Mouse (Mus musculus) left cerebral cortex, adult 2 months (tissue): ENCODE measurements at regions not wholly inside any gene's neighbourhood (a gene's known extent, or its start where the extent isn't known, plus 50 kb on each side); places are given as distances from the start of the nearest gene placed in this dataset.

Experiments
- DNase-seq, 2 experiments: peaks; one replicate each; pipeline ENCODE4 v3.0.0; 2021 to 2022; ENCODE audit warnings: low spot score in 2 of 2, mixed read lengths in 1 of 2; ENCODE audit errors: extremely low spot score in 1 of 2
- H3K27ac ChIP-seq: fragments of 200-600 bp; 2 replicates; pipeline ENCODE4 v1.8.1; 2022
- H3K4me3 ChIP-seq: fragments of 200-600 bp; 2 replicates; pipeline ENCODE4 v1.8.1; 2022
- CTCF ChIP-seq: fragments of 200-600 bp; IDR thresholded peaks from 2 replicates; pipeline ENCODE4 v1.8.1; 2022; ENCODE audit warnings: antibody characterized with exemption, mild to moderate bottlenecking, moderate library complexity
- intact Hi-C: fragments of 180-260 bp; cut with DNase I; formaldehyde crosslinking; loops from one replicate; pipeline ENCODE4 v1.15.1; 2025

DNA sequence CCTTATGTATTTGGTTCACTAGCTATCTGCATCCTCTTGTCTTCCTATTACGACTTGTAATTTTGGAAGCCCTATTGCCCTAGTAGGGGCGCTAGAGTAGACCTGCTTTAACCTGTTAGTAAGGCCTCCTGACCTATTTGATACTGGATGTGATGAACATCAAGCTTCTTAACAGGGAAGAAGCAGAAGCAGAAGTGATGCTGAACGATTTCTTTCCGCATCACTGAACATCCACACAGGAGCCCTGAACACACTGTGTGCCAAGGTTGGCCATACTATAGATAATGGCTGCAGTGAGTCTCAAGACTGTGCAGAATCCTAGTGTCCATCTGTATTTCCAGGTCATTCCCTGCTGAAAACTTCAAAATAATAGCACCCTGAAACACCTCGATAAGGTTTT lies 151.0 kb downstream of the Gm9733 start:
- Histone ChIP-seq H3K4me3 (no peak overlapping the region), H3K27ac (no peak overlapping the region)
- TF ChIP-seq CTCF: no peak
- no peak for DNase-seq
- intact Hi-C loops: no loop called here

DNA sequence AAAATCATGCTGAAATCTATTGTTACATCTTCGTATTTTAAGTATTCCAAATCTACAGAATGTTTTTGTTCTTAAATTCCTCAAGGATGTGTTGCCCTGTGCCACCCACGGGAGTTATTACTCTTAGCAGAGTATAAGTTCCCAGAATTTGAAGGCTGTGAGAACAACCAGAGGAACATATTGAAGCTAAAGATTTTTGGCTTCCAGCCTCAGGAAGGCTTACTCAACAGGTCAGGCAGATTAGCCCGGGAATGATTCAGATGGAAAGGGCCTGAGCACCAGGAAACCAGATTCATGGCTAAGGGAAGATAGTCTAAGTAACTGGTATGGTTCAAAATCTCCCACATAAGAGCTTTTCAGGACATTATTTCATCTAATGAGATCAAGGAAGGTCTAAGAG lies 145.4 kb downstream of the Gm9733 start:
- Histone ChIP-seq H3K4me3 (no peak overlapping the region), H3K27ac (no peak overlapping the region)
- no peak for DNase-seq
- intact Hi-C loops: no loop called here
- no peak for TF ChIP-seq CTCF

DNA sequence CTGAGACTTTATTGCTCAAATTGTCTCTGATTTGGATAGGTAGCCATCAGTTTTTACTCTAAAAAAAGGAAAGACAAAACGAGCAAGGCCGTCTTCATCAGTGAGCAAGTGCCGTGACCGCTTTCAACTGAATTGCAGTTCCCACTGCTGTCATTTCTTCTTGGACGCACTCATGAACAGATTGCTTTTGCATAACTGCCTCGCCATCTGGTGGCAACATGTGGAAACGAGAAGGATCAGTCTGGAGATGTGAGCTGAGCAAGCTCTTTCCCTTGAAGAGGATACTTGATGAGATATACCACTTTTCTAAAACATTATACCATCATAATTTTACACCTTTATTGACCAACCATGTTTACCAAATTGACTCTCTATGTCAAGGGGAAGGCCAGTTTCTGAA lies 137.7 kb downstream of the Gm9733 start:
- intact Hi-C loops: loop anchor here (1.0 to 2.0 kb wide), 2 partner anchors 320 to 516 kb away; no protein-coding TSS in a partner anchor
- Histone ChIP-seq H3K4me3 (no peak overlapping the region), H3K27ac (no peak overlapping the region)
- peak; percentile 71 to 78 for DNase-seq
- TF ChIP-seq CTCF: peak; percentile 82

DNA sequence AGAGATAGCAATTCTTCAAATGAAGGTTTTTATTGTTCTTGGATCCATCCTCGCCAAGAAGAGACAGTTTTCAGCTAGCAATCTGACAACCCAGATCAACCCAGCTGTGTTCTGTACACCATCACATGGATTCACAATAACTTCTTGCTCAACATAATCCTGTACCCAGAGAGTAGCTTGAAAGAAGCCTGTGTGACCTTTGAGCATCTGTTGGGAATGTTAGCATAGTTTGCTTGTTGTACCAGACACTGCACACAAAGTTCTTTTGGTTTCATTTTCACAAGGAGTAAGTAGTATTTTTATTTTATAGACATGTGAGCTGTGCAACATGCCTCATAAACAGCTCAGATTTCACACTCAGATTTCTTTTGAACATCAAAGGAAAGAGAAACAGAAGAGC lies 136.0 kb downstream of the Gm9733 start:
- no peak for TF ChIP-seq CTCF
- Histone ChIP-seq H3K4me3 (no peak overlapping the region), H3K27ac (no peak overlapping the region)
- intact Hi-C loops: loop anchor here (5.0 kb wide), 1 partner anchor 46 kb away; no protein-coding TSS in a partner anchor
- no peak for DNase-seq

DNA sequence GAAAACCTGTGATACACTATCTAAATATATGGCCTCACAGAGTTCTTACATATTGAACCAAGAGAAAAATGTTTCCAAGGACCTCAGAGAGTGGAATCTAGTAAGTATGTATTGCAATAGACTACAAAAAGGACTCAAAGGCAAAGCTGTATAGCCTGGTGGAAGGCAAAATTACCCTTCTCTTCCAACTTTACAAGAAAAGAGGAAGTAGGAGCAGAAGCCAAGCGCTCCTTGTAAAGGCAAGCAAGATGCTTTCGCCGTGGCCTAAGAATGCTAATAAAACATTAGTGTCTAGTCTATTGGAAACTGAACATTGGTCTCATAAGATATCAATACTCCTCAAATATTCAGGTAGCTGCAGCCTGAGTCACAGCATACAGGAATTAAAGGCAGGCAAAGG lies 134.0 kb downstream of the Gm9733 start:
- TF ChIP-seq CTCF: no peak
- H3K4me3 ChIP-seq: no peak overlapping the region
- DNase-seq: no peak
- no peak overlapping the region for H3K27ac ChIP-seq
- intact Hi-C loops: loop anchor here (5.0 kb wide), 1 partner anchor 44 kb away; no protein-coding TSS in a partner anchor

DNA sequence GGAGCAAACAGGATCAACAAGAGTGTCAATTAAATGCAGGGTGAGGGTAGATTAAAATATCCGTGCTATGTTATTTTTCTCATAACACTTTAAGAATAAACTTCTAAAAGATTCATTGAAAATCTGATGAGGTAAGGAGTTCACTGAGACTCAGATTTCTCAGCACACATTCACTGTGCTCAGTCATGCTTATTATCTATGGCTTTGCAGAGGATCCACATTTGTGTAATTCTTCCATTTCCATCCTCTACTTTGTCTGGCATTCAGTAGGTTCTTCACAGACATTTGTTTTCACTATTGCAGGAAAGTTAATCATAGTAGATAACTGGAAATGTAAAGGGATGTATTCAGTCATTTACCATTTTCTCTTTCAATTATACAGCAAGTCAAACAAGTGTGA lies 131.8 kb downstream of the Gm9733 start:
- intact Hi-C loops: no loop called here

DNA sequence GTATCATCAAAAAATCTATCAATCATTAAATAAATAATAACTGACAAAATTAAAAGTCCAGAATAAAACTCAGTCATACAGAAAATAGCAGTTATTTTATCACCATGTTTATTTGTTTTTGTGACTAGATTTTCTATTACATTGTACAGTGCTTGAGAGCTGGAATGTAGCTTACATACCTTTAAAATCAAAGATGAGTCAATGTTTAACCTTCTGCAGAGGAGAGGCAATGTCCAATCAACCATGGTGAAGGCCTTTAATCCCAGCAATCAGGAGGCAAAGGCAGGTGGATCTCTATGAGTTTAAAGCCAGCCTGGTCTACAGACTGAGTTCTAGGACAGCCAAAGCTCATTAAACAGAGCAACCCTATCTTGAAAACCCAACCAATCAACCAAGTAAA lies 131.1 kb downstream of the Gm9733 start:
- no peak overlapping the region for H3K4me3 ChIP-seq
- no peak for DNase-seq
- intact Hi-C loops: no loop called here
- no peak overlapping the region for H3K27ac ChIP-seq
- TF ChIP-seq CTCF: no peak

More for the DNA sequence above, 131.8 kb downstream of the Gm9733 start:
- no peak for TF ChIP-seq CTCF
- Histone ChIP-seq H3K27ac (no peak overlapping the region), H3K4me3 (no peak overlapping the region)
- DNase-seq: no peak

DNA sequence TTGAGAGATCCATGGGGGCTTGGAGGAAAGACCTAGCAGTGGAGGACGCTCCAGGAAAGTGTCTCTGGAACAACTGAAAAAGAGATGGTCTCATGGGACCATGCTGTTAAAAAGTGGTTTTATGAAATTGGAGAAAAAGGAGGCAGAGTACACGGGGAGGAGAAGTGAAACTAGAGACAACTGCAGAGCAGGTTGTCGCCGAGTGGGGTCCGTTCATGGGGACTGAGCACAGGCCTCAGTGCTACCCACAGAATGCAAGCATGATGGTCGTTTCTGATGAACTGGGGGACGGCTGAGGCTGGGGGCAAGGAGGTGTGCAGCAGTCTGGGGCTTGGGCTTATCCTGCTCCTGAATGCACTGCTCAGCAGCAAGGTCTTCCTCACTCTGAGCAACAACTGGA lies 129.3 kb downstream of the Gm9733 start:
- TF ChIP-seq CTCF: no peak
- Histone ChIP-seq H3K27ac (no peak overlapping the region), H3K4me3 (no peak overlapping the region)
- intact Hi-C loops: no loop called here
- no peak for DNase-seq

DNA sequence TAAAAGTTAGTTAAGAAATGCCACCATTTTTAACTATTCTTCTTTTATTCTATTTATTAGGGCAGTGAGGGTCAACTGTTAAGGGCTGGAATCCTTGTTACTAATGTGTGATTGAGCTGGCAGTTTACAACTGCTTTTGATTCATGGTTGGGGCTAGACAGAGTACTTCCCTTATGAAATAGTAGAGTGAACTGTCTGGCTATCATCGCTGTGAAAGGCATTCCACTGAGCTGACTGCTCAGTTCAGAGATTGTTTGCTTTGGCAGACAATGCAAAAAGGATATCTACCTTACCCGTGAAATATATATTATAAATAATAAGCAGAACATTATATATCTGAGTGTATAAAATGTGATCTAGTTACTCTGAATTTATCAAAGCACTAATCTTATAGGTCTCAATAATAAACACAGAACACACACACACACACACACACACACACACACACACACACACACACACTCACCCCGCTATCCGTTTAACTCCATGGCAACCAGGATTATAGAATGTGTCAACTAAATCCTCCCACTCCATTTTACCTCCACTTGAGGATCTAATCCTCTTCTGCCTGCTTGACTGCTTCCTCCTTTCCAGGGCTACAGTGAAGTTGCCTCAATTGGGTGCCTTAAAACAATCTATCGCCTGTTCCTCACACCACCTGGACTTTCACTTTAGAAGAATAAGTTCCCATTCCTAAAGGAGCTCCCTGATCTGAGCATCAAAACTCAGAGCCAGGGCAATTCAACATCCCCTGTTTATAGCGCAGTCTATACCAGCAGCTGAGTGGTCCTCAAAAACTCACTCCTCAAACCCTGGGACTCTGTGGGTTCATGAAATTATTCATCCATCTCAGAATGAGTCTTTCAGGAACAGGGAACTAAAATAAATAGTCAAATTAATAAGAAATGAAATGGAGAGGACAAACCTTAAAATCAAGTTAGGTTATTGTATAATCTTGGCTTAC lies 126.6 kb downstream of the Gm9733 start:
- H3K27ac ChIP-seq: no peak overlapping the region
- intact Hi-C loops: no loop called here
- no peak for DNase-seq
- TF ChIP-seq CTCF: no peak
- H3K4me3 ChIP-seq: no peak overlapping the region

DNA sequence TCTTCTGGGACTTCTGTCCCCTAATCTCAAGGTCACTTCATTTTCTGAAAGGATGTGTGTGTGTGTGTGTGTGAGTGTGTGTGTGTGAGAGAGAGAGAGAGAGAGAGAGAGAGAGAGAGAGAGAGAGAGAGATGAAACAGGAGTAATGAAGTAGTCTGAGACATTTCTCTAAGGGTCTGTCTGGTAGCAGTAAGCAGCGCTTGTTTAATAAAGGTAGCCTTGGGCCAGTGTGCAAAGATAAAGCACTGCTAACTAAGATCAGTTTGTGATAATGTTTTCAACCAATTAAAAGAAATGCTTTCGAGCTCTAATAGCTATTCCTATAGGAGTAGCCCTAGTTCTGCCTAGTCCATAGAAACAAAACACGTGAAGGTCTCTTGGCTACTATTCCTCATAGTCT lies 119.7 kb downstream of the Gm9733 start:
- no peak for TF ChIP-seq CTCF
- Histone ChIP-seq H3K27ac (no peak overlapping the region), H3K4me3 (no peak overlapping the region)
- intact Hi-C loops: no loop called here
- no peak for DNase-seq

DNA sequence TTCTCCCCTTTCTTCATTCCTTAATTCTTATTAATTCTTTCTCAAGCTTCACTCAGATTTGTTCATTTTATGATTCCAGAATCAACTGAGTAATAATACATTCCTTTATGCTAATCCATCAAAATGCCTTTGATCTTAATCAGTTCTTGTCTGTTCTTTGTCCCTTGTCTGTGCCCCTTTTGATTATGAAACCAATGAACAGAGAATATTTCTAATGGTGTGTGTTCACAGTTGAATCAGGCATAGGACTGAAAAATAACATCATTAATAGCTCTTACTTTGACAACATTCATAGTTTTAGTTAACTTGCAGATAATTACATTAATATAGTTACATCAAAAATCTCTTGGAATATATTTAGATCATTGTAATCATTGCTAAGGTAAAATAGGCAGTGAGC lies 114.5 kb downstream of the Gm9733 start:
- intact Hi-C loops: no loop called here
- Histone ChIP-seq H3K27ac (no peak overlapping the region), H3K4me3 (no peak overlapping the region)
- no peak for TF ChIP-seq CTCF
- no peak for DNase-seq

DNA sequence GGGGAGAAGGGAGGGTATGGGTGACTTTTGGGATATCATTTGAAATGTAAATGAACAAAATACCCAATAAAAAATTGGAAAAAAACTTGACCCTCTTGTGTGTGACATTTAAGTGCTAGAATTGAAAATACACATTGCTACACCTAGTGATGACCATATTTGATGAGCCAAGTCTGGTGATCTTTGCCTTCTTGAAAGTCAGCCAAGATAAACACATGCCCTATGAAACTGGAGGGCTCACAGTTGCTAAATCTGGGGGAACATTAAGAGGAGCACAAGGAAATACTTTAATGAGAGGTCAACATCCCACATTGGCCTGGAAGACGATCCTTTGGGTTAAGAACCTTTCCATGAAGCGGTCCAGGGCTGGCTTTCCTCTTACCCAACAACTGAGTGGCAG lies 112.8 kb downstream of the Gm9733 start:
- no peak for TF ChIP-seq CTCF
- no peak for DNase-seq
- H3K27ac ChIP-seq: no peak overlapping the region
- no peak overlapping the region for H3K4me3 ChIP-seq
- intact Hi-C loops: no loop called here

DNA sequence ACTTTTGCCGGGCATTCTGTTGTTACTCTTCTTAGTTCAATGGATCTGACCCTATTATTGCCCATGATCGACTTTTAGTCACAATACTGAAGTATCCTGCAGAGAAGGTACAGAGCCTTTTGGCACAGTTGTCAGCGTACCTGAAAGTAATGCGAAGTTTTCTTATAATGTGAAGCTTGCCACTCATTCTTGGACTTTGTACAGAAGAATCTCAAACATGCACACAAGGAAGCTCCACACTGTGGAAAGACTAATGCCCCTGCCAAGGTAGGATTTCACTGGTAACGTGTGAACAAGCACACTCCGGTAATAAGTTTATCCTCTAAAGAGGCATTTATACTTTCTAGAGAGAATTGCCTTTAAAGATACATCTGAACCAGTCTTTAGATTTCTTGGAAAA lies 108.8 kb downstream of the Gm9733 start:
- TF ChIP-seq CTCF: no peak
- Histone ChIP-seq H3K27ac (no peak overlapping the region), H3K4me3 (no peak overlapping the region)
- DNase-seq: no peak
- intact Hi-C loops: no loop called here
